Mouse (Mus musculus) left cerebral cortex, adult 2 months (tissue): ENCODE measurements around the gene Plcxd1. TPM values are rescaled to one million over a fixed set of nuclear protein-coding genes. Genes with fewer than 3 reads are reported as not detected.
A peak's percentile ranks its signal among the peaks of the same experiment; 100 is the strongest.

Experiments
- DNase-seq, 2 experiments: peaks; one replicate each; pipeline ENCODE4 v3.0.0; 2021 to 2022; ENCODE audit warnings: low spot score in 2 of 2, mixed read lengths in 1 of 2; ENCODE audit errors: extremely low spot score in 1 of 2
- H3K27ac ChIP-seq: fragments of 200-600 bp; 2 replicates; pipeline ENCODE4 v1.8.1; 2022
- H3K4me3 ChIP-seq: fragments of 200-600 bp; 2 replicates; pipeline ENCODE4 v1.8.1; 2022
- CTCF ChIP-seq: fragments of 200-600 bp; IDR thresholded peaks from 2 replicates; pipeline ENCODE4 v1.8.1; 2022; ENCODE audit warnings: antibody characterized with exemption, mild to moderate bottlenecking, moderate library complexity
- intact Hi-C: fragments of 180-260 bp; cut with DNase I; formaldehyde crosslinking; loops from one replicate; pipeline ENCODE4 v1.15.1; 2025
- total RNA-seq, 2 experiments: library from RNA; stranded (reverse); gene quantifications; 2 replicates each; pipeline ENCODE4 v1.2.3; 2021

Gene Plcxd1
- total RNA-seq, 2 experiments from 2014 or later: 9.3 to 9.5 TPM

- peak; percentile 35 to 45 for DNase-seq
- intact Hi-C loops: loop anchor here (10.0 kb wide), 2 partner anchors 106 to 1446 kb away; partner anchors contain the start of gene Zfp932
- Histone ChIP-seq H3K4me3 (peak overlapping the region; percentile 53), H3K27ac (peak overlapping the region; percentile 91)
- no peak for TF ChIP-seq CTCF
Measured at GRCm38 (mm10) chr5:110100921-110101631, 1.3 kb downstream of the Plcxd1 start.

GRCm38 (mm10) chr5:110101716-110102347, 2.1 kb downstream of the Plcxd1 start:
- DNase-seq: peak; percentile 70 to 83
- H3K27ac ChIP-seq: peak overlapping the region; percentile 91
- peak overlapping the region; percentile 53 for H3K4me3 ChIP-seq
- intact Hi-C loops: loop anchor here (10.0 kb wide), 2 partner anchors 107 to 1447 kb away; partner anchors contain the start of gene Zfp932
- no peak for TF ChIP-seq CTCF

GRCm38 (mm10) chr5:110102429-110102828, 2.7 kb downstream of the Plcxd1 start:
- intact Hi-C loops: loop anchor here (10.0 kb wide), 2 partner anchors 108 to 1448 kb away; partner anchors contain the start of gene Zfp932
- DNase-seq: peak in 1 of 2 experiments; percentile 13
- Histone ChIP-seq H3K27ac (no peak overlapping the region), H3K4me3 (no peak overlapping the region)
- no peak for TF ChIP-seq CTCF

GRCm38 (mm10) chr5:110102853-110103625, 3.3 kb downstream of the Plcxd1 start:
- intact Hi-C loops: loop anchor here (10.0 kb wide), 2 partner anchors 108 to 1448 kb away; partner anchors contain the start of gene Zfp932
- TF ChIP-seq CTCF: no peak
- no peak for DNase-seq
- no peak overlapping the region for H3K27ac ChIP-seq
- no peak overlapping the region for H3K4me3 ChIP-seq

GRCm38 (mm10) chr5:110103901-110104615, 4.3 kb downstream of the Plcxd1 start:
- DNase-seq: no peak
- no peak for TF ChIP-seq CTCF
- Histone ChIP-seq H3K27ac (no peak overlapping the region), H3K4me3 (no peak overlapping the region)
- intact Hi-C loops: loop anchor here (10.0 kb wide), 2 partner anchors 109 to 1449 kb away; partner anchors contain the start of gene Zfp932

- intact Hi-C loops: loop anchor here (10.0 kb wide), 2 partner anchors 110 to 1450 kb away; partner anchors contain the start of gene Zfp932
Measured at GRCm38 (mm10) chr5:110104616-110105380, 5.0 kb downstream of the Plcxd1 start.

GRCm38 (mm10) chr5:110106140-110106871, 6.5 kb downstream of the Plcxd1 start:
- Histone ChIP-seq H3K4me3 (peak overlapping the region; percentile 92), H3K27ac (peak overlapping the region; percentile 94)
- TF ChIP-seq CTCF: no peak
- peak in 1 of 2 experiments; percentile 20 for DNase-seq
- intact Hi-C loops: loop anchor here (10.0 kb wide), 2 partner anchors 112 to 1452 kb away; partner anchors contain the start of gene Zfp932

More at GRCm38 (mm10) chr5:110104616-110105380, 5.0 kb downstream of the Plcxd1 start:
- no peak overlapping the region for H3K27ac ChIP-seq
- DNase-seq: peak in 1 of 2 experiments; percentile 34
- TF ChIP-seq CTCF: no peak
- H3K4me3 ChIP-seq: no peak overlapping the region

- TF ChIP-seq CTCF: no peak
- Histone ChIP-seq H3K27ac (peak overlapping the region; percentile 94), H3K4me3 (peak overlapping the region; percentile 92)
- intact Hi-C loops: loop anchor here (10.0 kb wide), 2 partner anchors 112 to 1452 kb away; partner anchors contain the start of gene Zfp932
- DNase-seq: peak; percentile 28 to 55
Measured at GRCm38 (mm10) chr5:110106901-110107564, 7.3 kb downstream of the Plcxd1 start.
